Mouse (Mus musculus) stomach, embryonic 15.5 days (tissue): ENCODE results near the gene Olfr893. TPM values are rescaled to one million over a fixed set of nuclear protein-coding genes. Genes with fewer than 3 reads are reported as not detected.
"Not testable (repeated sequence)": the region's sequence is repeated elsewhere in the genome, so short reads cannot be mapped to it uniquely, and the experiment has no call there.

Experiments
- ATAC-seq: fragments of 200-750 bp; cut with Nextera tagmentation; 2 replicates; pipeline ENCODE4 v1.8.0; 2017; ENCODE audit warnings: low read depth, moderate number of reproducible peaks, moderate TSS enrichment; ENCODE audit not compliant: insufficient read depth, low FRiP score
- H3K27ac ChIP-seq: fragments of 300-500 bp; sonication (generic); 2 replicates; pipeline ENCODE4 v1.5.1; 2015; ENCODE audit warnings: mild to moderate bottlenecking, inconsistent platforms
- H3K27me3 ChIP-seq: fragments of 300-500 bp; sonication (generic); replicated peaks from 2 replicates; pipeline ENCODE4 v1.6.1; 2015; ENCODE audit warnings: inconsistent platforms
- H3K36me3 ChIP-seq: fragments of 300-500 bp; sonication (generic); 2 replicates; pipeline ENCODE4 v1.6.1; 2015; ENCODE audit warnings: inconsistent platforms
- H3K4me1 ChIP-seq: fragments of 300-500 bp; sonication (generic); 2 replicates; pipeline ENCODE4 v1.6.1; 2015; ENCODE audit warnings: inconsistent platforms
- H3K4me2 ChIP-seq: fragments of 300-500 bp; sonication (generic); 2 replicates; pipeline ENCODE4 v1.6.1; 2015; ENCODE audit warnings: mild to moderate bottlenecking, inconsistent platforms
- H3K4me3 ChIP-seq: fragments of 300-500 bp; sonication (generic); replicated peaks from 2 replicates; pipeline ENCODE4 v1.5.1; 2015; ENCODE audit warnings: inconsistent platforms
- H3K9ac ChIP-seq: fragments of 300-500 bp; sonication (generic); 2 replicates; pipeline ENCODE4 v1.6.1; 2015; ENCODE audit warnings: inconsistent platforms
- H3K9me3 ChIP-seq: fragments of 300-500 bp; sonication (generic); 2 replicates; pipeline ENCODE4 v1.6.1; 2016; ENCODE audit warnings: inconsistent platforms
- WGBS: fragments of 180-500 bp; shearing (Covaris S2); methylation state at CpG from one replicate; pipeline ENCODE4 v1.1.7; 2015; 5-methylcytosine and 5-hydroxymethylcytosine counted together
- polyA plus RNA-seq: library from polyadenylated mRNA; unstranded; fragments of >200 nt; fragmentation: Nextera tagmentation; extraction: Ambion mirVana; gene quantifications from 2 replicates; pipeline ENCODE4 v1.2.1, GENCODE M21; 2015

Gene Olfr893
- polyA plus RNA-seq: not detected in 2 replicates

DNA sequence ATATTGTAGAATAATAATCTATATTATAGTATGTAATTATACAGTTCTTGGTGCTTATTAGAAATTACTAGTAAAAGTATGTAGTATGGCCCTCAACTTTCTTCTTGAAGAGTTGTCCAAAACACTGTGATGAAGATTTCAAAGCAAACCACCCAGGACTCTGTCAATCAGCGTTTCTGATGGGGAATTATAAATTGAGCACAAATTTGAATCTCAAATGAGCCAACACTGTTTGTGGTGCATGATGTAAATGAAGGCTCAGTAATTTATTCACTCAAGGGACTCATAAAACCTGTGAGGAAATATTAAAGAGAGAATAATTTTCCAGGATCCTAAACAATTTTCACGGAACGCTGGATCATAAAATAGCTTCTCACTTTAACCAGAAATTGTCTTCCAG lies at the start of gene Olfr893:
Olfr893 (plus strand) TSS at position 301 of the 400 bp plus-strand sequence.
- Histone ChIP-seq H3K4me3 (no peak within 1 kb of the TSS), H3K36me3 (no peaks in the 10 kb centered on the region), H3K4me2 (no peak within 1 kb of the TSS), H3K9me3 (no peaks in the 10 kb centered on the region), H3K27ac (no peak within 1 kb of the TSS), H3K4me1 (no peaks in the 10 kb centered on the region), H3K27me3 (no peaks in the 10 kb centered on the region), H3K9ac (no peak within 1 kb of the TSS)
- no peak for ATAC-seq
- 87% methylated on average over 3 of the region's 3 CpGs for WGBS

DNA sequence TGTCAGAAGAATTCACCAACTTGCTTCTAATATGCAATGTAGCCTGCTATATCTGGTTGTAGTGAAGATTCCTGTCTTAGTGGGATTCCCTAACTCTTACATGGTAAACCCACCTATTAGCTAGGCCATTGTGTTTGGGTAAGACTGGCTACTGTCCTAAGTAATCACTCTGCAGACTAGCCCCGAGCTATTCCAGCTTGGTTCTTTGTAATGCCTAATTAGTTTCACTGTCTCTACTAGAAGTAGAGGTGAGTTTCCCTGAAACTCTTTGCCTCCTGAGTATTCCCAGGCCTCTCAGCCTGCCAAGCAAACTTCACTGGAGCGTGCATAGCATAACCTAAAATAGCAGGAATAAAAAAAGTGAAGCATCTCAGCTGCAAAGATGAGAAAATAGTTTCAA lies 39.8 kb upstream of the Olfr893 start:
- not testable (repeated sequence) for H3K36me3 ChIP-seq, H3K4me1 ChIP-seq, ATAC-seq, H3K27ac ChIP-seq, H3K9me3 ChIP-seq, H3K9ac ChIP-seq, H3K27me3 ChIP-seq, H3K4me3 ChIP-seq, H3K4me2 ChIP-seq
- 49% methylated on average over 2 of the region's 2 CpGs for WGBS

DNA sequence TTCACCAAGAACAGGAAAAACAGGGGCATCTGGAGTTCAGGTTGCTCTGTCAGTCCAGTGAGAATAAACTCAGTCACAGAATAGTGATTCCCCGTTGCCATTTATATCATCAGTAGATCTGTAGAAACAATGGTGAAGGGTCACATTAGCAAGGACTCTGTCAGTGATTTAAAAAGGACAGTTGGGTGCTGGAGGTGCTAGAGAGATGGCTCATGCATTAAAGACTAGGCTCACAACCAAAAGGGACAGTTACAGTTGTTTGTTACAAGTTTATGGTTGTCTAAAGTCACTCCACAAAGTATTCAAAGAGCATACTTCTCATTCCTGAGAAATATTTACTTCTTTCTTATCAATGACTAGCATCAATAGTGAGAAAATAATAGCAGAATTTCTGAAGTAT lies 27.4 kb upstream of the Olfr893 start, which contains the start of gene Olfr891:
Olfr891 (minus strand) TSS at position 101 of the 400 bp plus-strand sequence.
- Histone ChIP-seq H3K4me3 (no peak within 1 kb of the TSS), H3K4me1 (no peaks in the 10 kb centered on the region), H3K27ac (no peak within 1 kb of the TSS), H3K9me3 (no peaks in the 10 kb centered on the region), H3K9ac (no peak within 1 kb of the TSS), H3K4me2 (no peak within 1 kb of the TSS), H3K36me3 (no peaks in the 10 kb centered on the region), H3K27me3 (no peaks in the 10 kb centered on the region)
- no peak for ATAC-seq
- WGBS: 74% methylated on average over 1 of the region's 1 CpGs

DNA sequence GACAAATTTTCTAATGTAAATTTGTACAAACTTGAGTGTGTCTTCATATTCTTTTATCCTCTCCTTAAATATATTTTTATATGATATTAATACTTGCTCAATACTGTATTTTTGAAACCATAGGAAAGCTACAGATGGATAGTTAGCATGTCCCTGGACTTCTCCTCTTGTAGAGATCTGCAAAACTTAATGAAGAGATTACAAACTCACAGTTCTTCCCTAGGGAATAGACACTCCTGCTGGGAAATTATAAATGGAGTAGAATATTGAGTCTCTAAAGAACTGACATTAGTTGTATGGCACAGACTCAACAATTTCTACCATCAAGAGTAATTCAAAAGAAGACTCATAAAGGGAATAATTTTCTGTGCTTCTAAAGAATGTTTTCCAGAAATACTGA lies 9.6 kb downstream of the Olfr893 start, which contains the start of gene Olfr894:
Olfr894 (plus strand) TSS at position 301 of the 400 bp plus-strand sequence.
- no peak within 1 kb of the TSS for H3K4me2 ChIP-seq
- no peak within 1 kb of the TSS for H3K27ac ChIP-seq
- H3K36me3 ChIP-seq: no peaks in the 10 kb centered on the region
- H3K4me1 ChIP-seq: no peaks in the 10 kb centered on the region
- no peak within 1 kb of the TSS for H3K9ac ChIP-seq
- H3K4me3 ChIP-seq: no peak within 1 kb of the TSS
- ATAC-seq: no peak
- no peaks in the 10 kb centered on the region for H3K27me3 ChIP-seq
- H3K9me3 ChIP-seq: no peaks in the 10 kb centered on the region

DNA sequence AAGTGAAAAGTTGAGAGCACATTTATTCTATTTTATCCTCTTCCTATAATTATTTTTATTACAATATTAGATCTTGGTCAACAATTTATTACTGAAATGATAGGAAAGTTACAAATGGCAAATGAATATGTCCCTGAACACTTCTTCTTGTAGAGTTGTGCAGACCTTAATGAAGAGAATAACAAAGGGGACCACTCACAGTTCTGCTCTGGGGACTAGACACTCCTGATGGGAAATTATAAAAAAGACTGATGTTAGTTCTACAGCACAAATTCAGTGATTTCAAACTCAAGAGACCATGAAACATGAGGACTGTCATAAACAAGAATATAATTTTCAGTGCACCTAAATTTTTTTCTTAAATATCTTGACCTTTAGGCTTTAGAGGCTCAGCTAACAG lies 44.3 kb downstream of the Olfr893 start, which contains the start of gene Olfr143:
Olfr143 (plus strand) TSS at position 301 of the 400 bp plus-strand sequence.
- ATAC-seq: no peak
- Histone ChIP-seq H3K27ac (no peak within 1 kb of the TSS), H3K4me3 (no peak within 1 kb of the TSS), H3K9ac (no peak within 1 kb of the TSS), H3K36me3 (no peaks in the 10 kb centered on the region), H3K4me1 (no peaks in the 10 kb centered on the region), H3K9me3 (no peaks in the 10 kb centered on the region), H3K27me3 (no peaks in the 10 kb centered on the region), H3K4me2 (no peak within 1 kb of the TSS)

Other genes starting within 250 kb of the Olfr893 start
- not detected in 2 replicates for gene Olfr881, start 216.5 kb upstream of the Olfr893 start, polyA plus RNA-seq
- gene Olfr883, start 182.6 kb upstream of the Olfr893 start, polyA plus RNA-seq: not detected in 2 replicates
- not detected in 2 replicates for gene Olfr884, start 161.8 kb upstream of the Olfr893 start, polyA plus RNA-seq
- gene Olfr885, start 147.0 kb upstream of the Olfr893 start, polyA plus RNA-seq: not detected in 2 replicates
- gene Olfr887, start 124.3 kb upstream of the Olfr893 start, polyA plus RNA-seq: not detected in 2 replicates
- not detected in 2 replicates for gene Olfr888, start 100.2 kb upstream of the Olfr893 start, polyA plus RNA-seq
- gene Olfr889, start 93.2 kb upstream of the Olfr893 start, polyA plus RNA-seq: 0.03 and 0.04 TPM in 2 replicates
- gene Olfr890, start 65.8 kb upstream of the Olfr893 start, polyA plus RNA-seq: not detected in 2 replicates
- gene Olfr891, start 27.5 kb upstream of the Olfr893 start, polyA plus RNA-seq: not detected in 2 replicates
- gene Olfr894, start 9.7 kb downstream of the Olfr893 start, polyA plus RNA-seq: not detected in 2 replicates
- not detected in 2 replicates for gene Olfr143, start 44.4 kb downstream of the Olfr893 start, polyA plus RNA-seq
- not detected in 2 replicates for gene Olfr895, start 59.5 kb downstream of the Olfr893 start, polyA plus RNA-seq
- gene Olfr896-ps1, start 82.7 kb downstream of the Olfr893 start, polyA plus RNA-seq: not detected in 2 replicates
- gene Olfr25, start 120.7 kb downstream of the Olfr893 start, polyA plus RNA-seq: not detected in 2 replicates
- not detected in 2 replicates for gene Olfr898, start 140.0 kb downstream of the Olfr893 start, polyA plus RNA-seq
- gene Olfr250, start 158.5 kb downstream of the Olfr893 start, polyA plus RNA-seq: not detected in 2 replicates
- gene Olfr251, start 168.7 kb downstream of the Olfr893 start, polyA plus RNA-seq: not detected in 2 replicates
- not detected in 2 replicates for gene Olfr147, start 193.3 kb downstream of the Olfr893 start, polyA plus RNA-seq
- not detected in 2 replicates for gene Olfr901, start 221.1 kb downstream of the Olfr893 start, polyA plus RNA-seq
- gene Olfr902, start 239.3 kb downstream of the Olfr893 start, polyA plus RNA-seq: not detected in 2 replicates